9 mouse cellular contexts compared by ENCODE assay signal in genomic region chr4:136651357-136651811, GRCm38 (mm10). TPM values are rescaled to one million over a fixed set of nuclear protein-coding genes. Genes with fewer than 3 reads are reported as not detected.
DNase-seq lines count a peak whose midpoint lies in the region; ATAC-seq and TF ChIP-seq lines count a peak whose summit lies in the region.
"Had no signal": no experiment of that assay in that cellular context is flagged by ENCODE, and none has a peak within 500 bp of the region (broad histone marks: within the 10 kb centered on the region; RNA-seq: fewer than 3 reads in every experiment).

No protein-coding gene starts in this region.

- H3K36me3 ChIP-seq in testis, adult 2 months (ENCODE audit: control insufficient read depth, insufficient read depth, low read length) = no peaks in the 10 kb centered on the region
- no peaks in the 10 kb centered on the region for H3K36me3 ChIP-seq in limb, embryonic 11.5 days (ENCODE audit: control insufficient read depth, insufficient read depth, low read length)
- H3K36me3 ChIP-seq in neural tube, embryonic 11.5 days (ENCODE audit: control insufficient read depth, insufficient read depth, low read length) = peaks cover 6% of the 10 kb centered on the region

- 56% methylated on average over 3 of the region's 3 CpGs for WGBS in limb, embryonic 11.5 days
- WGBS in neural tube, embryonic 11.5 days = 69% methylated on average over 3 of the region's 3 CpGs

- H3K4me2 ChIP-seq in limb, embryonic 11.5 days (ENCODE audit: low read depth, severe bottlenecking) = no peak overlapping the region
- H3K4me2 ChIP-seq in neural tube, embryonic 11.5 days (ENCODE audit: low read depth) = no peak overlapping the region

- peak; percentile 91; the same call in 1 of the 2 replicates for TF ChIP-seq CTCF in testis, adult 2 months (IDR thresholded peaks at IDR 0.05; ENCODE audit: control insufficient read depth, insufficient read depth, insufficient replicate concordance, low read depth, low read length)
- peak; percentile 47; the same call in 1 of the 2 replicates for TF ChIP-seq CTCF in embryonic fibroblast, embryonic 13.5 days (IDR thresholded peaks at IDR 0.05; ENCODE audit: borderline replicate concordance, insufficient read depth, low read length)

- peak; percentile 45 for ATAC-seq in frontal cortex, adult (ENCODE audit: low TSS enrichment)
- ATAC-seq in limb, embryonic 11.5 days (ENCODE audit: insufficient number of reproducible peaks, low FRiP score, low TSS enrichment, low read depth) = peak; percentile 41; the same call in 1 of the 2 replicates
- ATAC-seq in neural tube, embryonic 11.5 days (ENCODE audit: insufficient read depth, low FRiP score, low TSS enrichment) = 0 out of 2 replicates have a peak, but pooled peaks have one; percentile 39

- H3K9me3 ChIP-seq in limb, embryonic 11.5 days (ENCODE audit: control insufficient read depth, low read length) = no peaks in the 10 kb centered on the region
- no peaks in the 10 kb centered on the region for H3K9me3 ChIP-seq in neural tube, embryonic 11.5 days (ENCODE audit: control insufficient read depth, low read length)

- H3K4me3 ChIP-seq in testis, adult 2 months (ENCODE audit: control insufficient read depth, low read depth, low read length) = no peak overlapping the region
- H3K4me3 ChIP-seq in embryonic fibroblast, embryonic 13.5 days (ENCODE audit: insufficient read depth, low read length) = no peak overlapping the region
- H3K4me3 ChIP-seq in limb, embryonic 11.5 days (ENCODE audit: low read depth, low read length) = no peak overlapping the region
- no peak overlapping the region for H3K4me3 ChIP-seq in neural tube, embryonic 11.5 days (ENCODE audit: low read depth, low read length)

- H3K27me3 ChIP-seq in testis, adult 2 months (ENCODE audit: control insufficient read depth, insufficient read depth, low read length) = no peaks in the 10 kb centered on the region
- no peaks in the 10 kb centered on the region for H3K27me3 ChIP-seq in limb, embryonic 11.5 days (ENCODE audit: control insufficient read depth, insufficient read depth, low read length)
- no peaks in the 10 kb centered on the region for H3K27me3 ChIP-seq in neural tube, embryonic 11.5 days (ENCODE audit: control insufficient read depth, insufficient read depth, low read length)

- no peak overlapping the region for H3K9ac ChIP-seq in limb, embryonic 11.5 days (ENCODE audit: low read length)
- no peak overlapping the region for H3K9ac ChIP-seq in neural tube, embryonic 11.5 days (ENCODE audit: low read length)

- TF ChIP-seq POLR2A in testis, adult 2 months (IDR thresholded peaks at IDR 0.05; ENCODE audit: control insufficient read depth, low read depth, low read length) = no peak
- no peak for TF ChIP-seq POLR2A in embryonic fibroblast, embryonic 13.5 days (IDR thresholded peaks at IDR 0.05; ENCODE audit: low read depth, low read length)

- no peak overlapping the region for H3K27ac ChIP-seq in testis, adult 2 months (ENCODE audit: control insufficient read depth, insufficient read depth, low read depth, low read length)
- no peak overlapping the region for H3K27ac ChIP-seq in embryonic fibroblast, embryonic 13.5 days (ENCODE audit: insufficient read depth, low read length)
- H3K27ac ChIP-seq in limb, embryonic 11.5 days (replicated peaks; ENCODE audit: low read depth, low read length) = no peak overlapping the region
- H3K27ac ChIP-seq in neural tube, embryonic 11.5 days (ENCODE audit: low read depth, low read length) = no peak overlapping the region

- no peak for DNase-seq in frontal cortex, postnatal 25 days (ENCODE audit: low spot score in 2 of 2)
- no peak for DNase-seq in testis, postnatal 14 days (ENCODE audit: low spot score)
- peak; percentile 67 for DNase-seq in limb, embryonic 11.5 days (ENCODE audit: low spot score)
- peak; percentile 72 for DNase-seq in neural tube, embryonic 11.5 days (ENCODE audit: low spot score)
- DNase-seq in urinary bladder, postnatal 10 days (ENCODE audit: low spot score) = no peak

- peaks cover 3% of the 10 kb centered on the region for H3K4me1 ChIP-seq in testis, adult 2 months (ENCODE audit: control insufficient read depth, insufficient read depth, low read length)
- H3K4me1 ChIP-seq in embryonic fibroblast, embryonic 13.5 days (ENCODE audit: control insufficient read depth, insufficient read depth, low read length) = no peaks in the 10 kb centered on the region
- H3K4me1 ChIP-seq in limb, embryonic 11.5 days (ENCODE audit: control insufficient read depth, insufficient read depth, low read length) = no peaks in the 10 kb centered on the region
- H3K4me1 ChIP-seq in neural tube, embryonic 11.5 days (ENCODE audit: control insufficient read depth, insufficient read depth, low read length) = no peaks in the 10 kb centered on the region

RNA-seq across cellular contexts. Expression of gene Lactbl1, which starts 29.0 kb away (rescaled TPM):
- 0.20 and 0.47 TPM in 2 replicates for polyA plus RNA-seq in testis, adult 2 months (2012; rRNA removed)
- polyA plus RNA-seq in embryonic fibroblast, embryonic 13.5 days (2011; ENCODE audit: insufficient read length, low read depth, missing spikeins) = not detected in 2 replicates
- not detected in 2 replicates for polyA plus RNA-seq in limb, embryonic 11.5 days (2014; fragmentation: Nextera tagmentation; extraction: Ambion mirVana)
- polyA plus RNA-seq in neural tube, embryonic 11.5 days (2014; fragmentation: Nextera tagmentation; extraction: Ambion mirVana) = not detected in 2 replicates
- polyA plus RNA-seq: large intestine, adult 2 months had no signal

RNA-seq across cellular contexts. Expression of gene Tex46, which starts 41.1 kb away (rescaled TPM):
- polyA plus RNA-seq in testis, adult 2 months (2012; rRNA removed) = 55.4 and 68.3 TPM in 2 replicates
- not detected in 2 replicates for polyA plus RNA-seq in embryonic fibroblast, embryonic 13.5 days (2011; ENCODE audit: insufficient read length, low read depth, missing spikeins)
- not detected in 2 replicates for polyA plus RNA-seq in limb, embryonic 11.5 days (2014; fragmentation: Nextera tagmentation; extraction: Ambion mirVana)
- polyA plus RNA-seq in neural tube, embryonic 11.5 days (2014; fragmentation: Nextera tagmentation; extraction: Ambion mirVana) = not detected in 2 replicates
- polyA plus RNA-seq: large intestine, adult 2 months had no signal

RNA-seq across cellular contexts. Expression of gene Kdm1a, which starts 48.9 kb away (rescaled TPM):
- 43.3 and 46.7 TPM in 2 replicates for polyA plus RNA-seq in testis, adult 2 months (2012; rRNA removed)
- polyA plus RNA-seq in embryonic fibroblast, embryonic 13.5 days (2011; ENCODE audit: insufficient read length, low read depth, missing spikeins) = 83.4 and 88.7 TPM in 2 replicates
- 75.3 and 82.3 TPM in 2 replicates for polyA plus RNA-seq in limb, embryonic 11.5 days (2014; fragmentation: Nextera tagmentation; extraction: Ambion mirVana)
- polyA plus RNA-seq in neural tube, embryonic 11.5 days (2014; fragmentation: Nextera tagmentation; extraction: Ambion mirVana) = 101 and 102 TPM in 2 replicates

Comparison
In these comparisons a context has a peak if more than half of its experiments do, and no peak if none do; other contexts are left out.
1. DNase-seq: peak in limb, embryonic 11.5 days (single experiment) and neural tube, embryonic 11.5 days (single experiment); none in frontal cortex, postnatal 25 days (0 of 2), testis, postnatal 14 days (single experiment) and urinary bladder, postnatal 10 days (single experiment).
2. RNA of gene Tex46, which starts 41.1 kb away (polyA plus RNA-seq): 55.4 to 68.3 TPM in testis, adult 2 months; not detected in embryonic fibroblast, embryonic 13.5 days, not detected in limb, embryonic 11.5 days and not detected in neural tube, embryonic 11.5 days; every median in the first group is over 10 times any median in the second.
3. Peak in every context shown above with its lines, with median percentiles within 50 percentile points of each other: ATAC-seq.